Mouse (Mus musculus) layer of hippocampus, adult 18-20 months (tissue): Measurements from ENCODE around the gene Sept11. TPM values are rescaled to one million over a fixed set of nuclear protein-coding genes. Genes with fewer than 3 reads are reported as not detected.
A peak's percentile ranks its signal among the peaks of the same experiment; 100 is the strongest.

Experiments used
- DNase-seq, 2 experiments: peaks; one replicate each; pipeline ENCODE4 v3.0.0; 2022; ENCODE audit warnings: low spot score in 2 of 2
- total RNA-seq, 2 experiments: library from RNA; stranded (reverse); gene quantifications; 2 replicates each; pipeline ENCODE4 v1.2.3; 2021

The Sept11 gene
- total RNA-seq, 2 experiments from 2014 or later, result 99.0 to 99.4 TPM

- DNase-seq, result peak in 1 of 2 experiments; percentile 44
These were observed 646 bp downstream of the Sept11 start for GRCm38 (mm10) chr5:93093638-93094527.

- no peak for DNase-seq
These were observed 2.1 kb downstream of the Sept11 start for GRCm38 (mm10) chr5:93095301-93095700.

- no peak for DNase-seq
These were observed 4.1 kb downstream of the Sept11 start for GRCm38 (mm10) chr5:93097204-93097906.

GRCm38 (mm10) chr5:93098219-93098618 lies 5.0 kb downstream of the Sept11 start:
- DNase-seq, result no peak

- no peak for DNase-seq
These were observed 5.6 kb downstream of the Sept11 start for GRCm38 (mm10) chr5:93098811-93099210.

- no peak for DNase-seq
These were observed 7.7 kb downstream of the Sept11 start for GRCm38 (mm10) chr5:93100906-93101305.

- DNase-seq, result no peak
These were observed 8.1 kb downstream of the Sept11 start for GRCm38 (mm10) chr5:93101371-93101791.

GRCm38 (mm10) chr5:93103603-93104002 lies 10.4 kb downstream of the Sept11 start:
- no peak for DNase-seq

- no peak for DNase-seq
These were observed 12.0 kb downstream of the Sept11 start for GRCm38 (mm10) chr5:93104987-93105823.

GRCm38 (mm10) chr5:93106048-93106447 lies 12.8 kb downstream of the Sept11 start:
- DNase-seq, result no peak

- no peak for DNase-seq
These were observed 15.5 kb downstream of the Sept11 start for GRCm38 (mm10) chr5:93108703-93109102.

- no peak for DNase-seq
These were observed 16.3 kb downstream of the Sept11 start for GRCm38 (mm10) chr5:93109555-93109954.

- no peak for DNase-seq
These were observed 19.1 kb downstream of the Sept11 start for GRCm38 (mm10) chr5:93112290-93112689.

- DNase-seq, result no peak
These were observed 20.3 kb downstream of the Sept11 start for GRCm38 (mm10) chr5:93113517-93113916.

- DNase-seq, result no peak
These were observed 21.3 kb downstream of the Sept11 start for GRCm38 (mm10) chr5:93114515-93114914.

- no peak for DNase-seq
These were observed 21.8 kb downstream of the Sept11 start for GRCm38 (mm10) chr5:93115059-93115458.

GRCm38 (mm10) chr5:93115854-93116253 lies 22.6 kb downstream of the Sept11 start:
- DNase-seq, result no peak

- DNase-seq, result no peak
These were observed 24.4 kb downstream of the Sept11 start for GRCm38 (mm10) chr5:93117648-93118047.

GRCm38 (mm10) chr5:93121660-93122059 lies 28.4 kb downstream of the Sept11 start:
- DNase-seq, result no peak

GRCm38 (mm10) chr5:93124031-93124826 lies 31.0 kb downstream of the Sept11 start:
- DNase-seq, result no peak

- DNase-seq, result no peak
These were observed 32.1 kb downstream of the Sept11 start for GRCm38 (mm10) chr5:93125325-93125724.
